21 mouse cellular contexts compared by ENCODE assay signal in genomic region chr11:107568466-107568995, GRCm38 (mm10).
"Had no signal": no experiment of that assay in that cellular context is flagged by ENCODE, and none has a peak within 500 bp of the region (broad histone marks: within the 10 kb centered on the region; RNA-seq: fewer than 3 reads in every experiment).

No protein-coding gene starts in this region.

- DNase-seq: gastrocnemius, adult 2 months; gastrocnemius, postnatal 10 days; gastrocnemius, postnatal 25 days; heart, adult 18-20 months; heart, postnatal 4 days; kidney, adult 11 months; kidney, adult 8-10 months; kidney, postnatal 10 days; layer of hippocampus, adult 9-11 months; layer of hippocampus, postnatal 36 days; liver; liver, embryonic 13.5 days; liver, postnatal 0 days had no signal

- H3K4me1 ChIP-seq: limb, embryonic 12.5 days had no signal

- H3K36me3 ChIP-seq: hindbrain, embryonic 15.5 days had no signal

- H3K9me3 ChIP-seq: heart, embryonic 13.5 days; heart, embryonic 15.5 days; hindbrain, embryonic 13.5 days; hindbrain, embryonic 15.5 days; limb, embryonic 10.5 days; limb, embryonic 12.5 days; liver, embryonic 13.5 days; liver, embryonic 15.5 days had no signal

- H3K27ac ChIP-seq: gastrocnemius, adult 2 months; heart, embryonic 13.5 days; heart, embryonic 15.5 days; hindbrain, embryonic 13.5 days; hindbrain, embryonic 15.5 days; hindbrain, postnatal 0 days; limb, embryonic 10.5 days; limb, embryonic 12.5 days; liver, embryonic 13.5 days; liver, embryonic 15.5 days had no signal

- H3K4me3 ChIP-seq: gastrocnemius, adult 2 months; heart, embryonic 13.5 days; heart, embryonic 15.5 days; hindbrain, embryonic 13.5 days; hindbrain, embryonic 15.5 days; limb, embryonic 10.5 days; limb, embryonic 12.5 days; liver, embryonic 13.5 days; liver, embryonic 15.5 days had no signal

- H3K27me3 ChIP-seq: heart, embryonic 13.5 days; heart, embryonic 15.5 days; hindbrain, embryonic 13.5 days; hindbrain, embryonic 15.5 days; limb, embryonic 12.5 days; liver, embryonic 13.5 days; liver, embryonic 15.5 days had no signal
